Mouse (Mus musculus) megakaryocyte, embryonic 14.5 days (primary cell): ENCODE measurements around the gene Gm45717.

Source experiments
- FLI1 ChIP-seq: IDR thresholded peaks from 2 replicates; pipeline ENCODE4 v1.6.1; 2012; ENCODE audit warnings: low read length, inconsistent platforms, mixed read lengths
- GATA1 ChIP-seq: IDR thresholded peaks from 3 replicates; pipeline ENCODE4 v1.6.1; 2012; ENCODE audit warnings: mixed read lengths, low read length, inconsistent platforms, borderline replicate concordance

DNA sequence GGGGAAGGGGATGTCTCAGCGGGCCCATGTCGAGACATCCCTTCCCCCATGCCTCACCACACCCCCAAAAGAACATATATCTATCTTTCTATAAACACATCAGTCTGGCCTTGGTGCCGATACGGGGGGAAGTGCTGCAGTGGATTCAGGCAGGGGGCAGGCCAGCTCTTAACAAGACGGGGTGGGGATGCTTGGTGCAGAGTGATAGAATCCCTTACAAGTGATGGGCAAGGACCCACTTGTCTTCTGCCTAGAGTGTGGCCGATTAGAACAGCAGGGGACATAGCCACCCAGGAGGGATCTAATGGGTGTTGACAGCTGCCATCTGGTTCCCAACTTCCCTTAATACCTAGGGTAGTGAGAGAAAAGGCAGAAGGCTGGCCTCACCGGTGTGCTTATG is 15.2 kb upstream of the Gm45717 start:
- TF ChIP-seq GATA1 (no peak), FLI1 (no peak)
